Mouse (Mus musculus): ENCODE results near the gene Gm10721. TPM values are rescaled to one million over a fixed set of nuclear protein-coding genes. Genes with fewer than 3 reads are reported as not detected.
"Not testable (repeated sequence)": the region's sequence is repeated elsewhere in the genome, so short reads cannot be mapped to it uniquely, and the experiment has no call there.

Gene Gm10721
- polyA plus RNA-seq, 1 experiment from 2014 or later, result 0.36 TPM

- H3K27me3 ChIP-seq (replicated peaks; ENCODE audit: insufficient read depth, low read length); ATAC-seq; DNase-seq (ENCODE audit: low spot score); H3K9ac ChIP-seq (replicated peaks; ENCODE audit: low read depth); H3K9me3 ChIP-seq (ENCODE audit: low read length); H3K36me3 ChIP-seq (ENCODE audit: insufficient read depth, low read length); H3K4me2 ChIP-seq (replicated peaks; ENCODE audit: low read depth, low read length); H3K4me3 ChIP-seq (ENCODE audit: low read depth, low read length); H3K4me1 ChIP-seq (ENCODE audit: insufficient read depth, low read depth, low read length); H3K27ac ChIP-seq (ENCODE audit: low read length): not testable (repeated sequence)
- WGBS, result 83% methylated on average over 2 of the region's 7 CpGs
These were observed 802 bp upstream of the Gm10721 start for GRCm38 (mm10) chr9:3012054-3012621.

GRCm38 (mm10) chr9:3015354-3015753 lies 2.4 kb downstream of the Gm10721 start, which contains the start of gene Gm10720:
Gene Gm10720 (plus strand): TSS chr9:3015654.
- not testable (repeated sequence) for H3K4me1 ChIP-seq (ENCODE audit: insufficient read depth, low read depth, low read length); H3K9ac ChIP-seq (replicated peaks; ENCODE audit: low read depth); H3K9me3 ChIP-seq (ENCODE audit: low read length); H3K27ac ChIP-seq (ENCODE audit: low read length); ATAC-seq; DNase-seq (ENCODE audit: low spot score); H3K4me3 ChIP-seq (ENCODE audit: low read depth, low read length); H3K36me3 ChIP-seq (ENCODE audit: insufficient read depth, low read length); H3K4me2 ChIP-seq (replicated peaks; ENCODE audit: low read depth, low read length); H3K27me3 ChIP-seq (replicated peaks; ENCODE audit: insufficient read depth, low read length)
- 56% methylated on average over 4 of the region's 9 CpGs for WGBS

- H3K27ac ChIP-seq (ENCODE audit: low read length), result not testable (repeated sequence)
These were observed 3.0 kb downstream of the Gm10721 start for GRCm38 (mm10) chr9:3015896-3016295.

GRCm38 (mm10) chr9:3017108-3017507 lies 4.2 kb downstream of the Gm10721 start, which contains the start of gene Gm10719:
Gene Gm10719 (plus strand): TSS chr9:3017408.
- not testable (repeated sequence) for H3K9me3 ChIP-seq (ENCODE audit: low read length); H3K27me3 ChIP-seq (replicated peaks; ENCODE audit: insufficient read depth, low read length); H3K27ac ChIP-seq (ENCODE audit: low read length); H3K4me2 ChIP-seq (replicated peaks; ENCODE audit: low read depth, low read length); H3K4me3 ChIP-seq (ENCODE audit: low read depth, low read length); H3K4me1 ChIP-seq (ENCODE audit: insufficient read depth, low read depth, low read length); ATAC-seq; DNase-seq (ENCODE audit: low spot score); H3K36me3 ChIP-seq (ENCODE audit: insufficient read depth, low read length); H3K9ac ChIP-seq (replicated peaks; ENCODE audit: low read depth)
- 100% methylated on average over 1 of the region's 9 CpGs for WGBS

More at GRCm38 (mm10) chr9:3015896-3016295, 3.0 kb downstream of the Gm10721 start:
- H3K9ac ChIP-seq (replicated peaks; ENCODE audit: low read depth); H3K4me1 ChIP-seq (ENCODE audit: insufficient read depth, low read depth, low read length); H3K4me3 ChIP-seq (ENCODE audit: low read depth, low read length); H3K4me2 ChIP-seq (replicated peaks; ENCODE audit: low read depth, low read length); H3K27me3 ChIP-seq (replicated peaks; ENCODE audit: insufficient read depth, low read length); H3K9me3 ChIP-seq (ENCODE audit: low read length); ATAC-seq; H3K36me3 ChIP-seq (ENCODE audit: insufficient read depth, low read length); DNase-seq (ENCODE audit: low spot score): not testable (repeated sequence)
- 61% methylated on average over 5 of the region's 6 CpGs for WGBS

DNA sequence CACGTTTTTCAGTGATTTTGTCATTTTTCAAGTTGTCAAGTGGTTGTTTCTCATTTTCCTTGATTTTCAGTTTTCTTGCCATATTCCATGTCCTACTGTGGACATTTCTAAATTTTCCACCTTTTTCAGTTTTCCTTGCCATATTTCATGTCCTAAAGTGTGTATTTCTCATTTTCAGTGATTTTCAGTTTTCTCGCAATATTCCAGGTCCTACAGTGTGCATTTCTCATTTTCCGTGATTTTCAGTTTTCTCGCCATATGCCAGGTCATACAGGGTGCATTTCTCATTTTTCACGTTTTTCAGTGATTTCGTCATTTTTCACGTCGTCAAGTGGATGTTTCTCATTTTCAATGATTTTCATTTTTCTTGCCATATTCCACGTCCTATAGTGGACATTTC lies 6.0 kb downstream of the Gm10721 start:
- H3K27ac ChIP-seq (ENCODE audit: low read length); H3K4me3 ChIP-seq (ENCODE audit: low read depth, low read length); H3K4me1 ChIP-seq (ENCODE audit: insufficient read depth, low read depth, low read length); H3K27me3 ChIP-seq (replicated peaks; ENCODE audit: insufficient read depth, low read length); H3K9me3 ChIP-seq (ENCODE audit: low read length); H3K36me3 ChIP-seq (ENCODE audit: insufficient read depth, low read length); DNase-seq (ENCODE audit: low spot score); H3K9ac ChIP-seq (replicated peaks; ENCODE audit: low read depth); H3K4me2 ChIP-seq (replicated peaks; ENCODE audit: low read depth, low read length); ATAC-seq: not testable (repeated sequence)
- 72% methylated on average over 9 of the region's 9 CpGs for WGBS

GRCm38 (mm10) chr9:3019835-3020727 lies 7.1 kb downstream of the Gm10721 start:
- WGBS, result 77% methylated on average over 11 of the region's 19 CpGs
- H3K27me3 ChIP-seq (replicated peaks; ENCODE audit: insufficient read depth, low read length); H3K4me3 ChIP-seq (ENCODE audit: low read depth, low read length); H3K4me2 ChIP-seq (replicated peaks; ENCODE audit: low read depth, low read length); H3K9me3 ChIP-seq (ENCODE audit: low read length); H3K27ac ChIP-seq (ENCODE audit: low read length); H3K36me3 ChIP-seq (ENCODE audit: insufficient read depth, low read length); DNase-seq (ENCODE audit: low spot score); H3K9ac ChIP-seq (replicated peaks; ENCODE audit: low read depth); H3K4me1 ChIP-seq (ENCODE audit: insufficient read depth, low read depth, low read length): not testable (repeated sequence)
- ATAC-seq, result peak; percentile 50

DNA sequence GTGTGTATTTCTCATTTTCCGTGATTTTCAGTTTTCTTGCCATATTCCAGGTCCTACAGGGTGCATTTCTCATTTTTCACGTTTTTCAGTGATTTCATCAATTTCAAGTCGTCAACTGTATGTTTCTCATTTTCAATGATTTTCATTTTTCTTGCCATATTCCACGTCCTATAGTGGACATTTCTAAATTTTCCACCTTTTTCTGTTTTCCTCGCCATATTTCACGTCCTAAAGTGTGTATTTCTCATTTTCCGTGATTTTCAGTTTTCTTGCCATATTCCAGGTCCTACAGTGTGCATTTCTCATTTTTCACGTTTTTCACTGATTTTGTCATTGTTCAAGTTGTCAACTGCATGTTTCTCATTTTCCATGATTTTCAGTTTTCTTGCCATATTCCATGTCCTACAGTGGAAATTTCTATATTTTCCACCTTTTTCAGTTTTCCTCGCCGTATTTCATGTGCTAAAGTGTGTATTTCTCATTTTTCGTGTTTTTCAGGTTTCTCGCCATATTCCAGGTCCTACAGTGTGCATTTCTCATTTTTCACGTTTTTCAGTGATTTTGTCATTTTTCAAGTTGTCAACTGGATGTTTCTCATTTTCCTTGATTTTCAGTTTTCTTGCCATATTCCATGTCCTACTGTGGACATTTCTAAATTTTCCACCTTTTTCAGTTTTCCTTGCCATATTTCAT lies 9.5 kb downstream of the Gm10721 start:
- DNase-seq (ENCODE audit: low spot score), result peak; percentile 4
- 72% methylated on average over 9 of the region's 13 CpGs for WGBS
- not testable (repeated sequence) for H3K4me2 ChIP-seq (replicated peaks; ENCODE audit: low read depth, low read length); H3K9ac ChIP-seq (replicated peaks; ENCODE audit: low read depth); H3K36me3 ChIP-seq (ENCODE audit: insufficient read depth, low read length); H3K4me1 ChIP-seq (ENCODE audit: insufficient read depth, low read depth, low read length); H3K4me3 ChIP-seq (ENCODE audit: low read depth, low read length); ATAC-seq; H3K9me3 ChIP-seq (ENCODE audit: low read length); H3K27me3 ChIP-seq (replicated peaks; ENCODE audit: insufficient read depth, low read length); H3K27ac ChIP-seq (ENCODE audit: low read length)

GRCm38 (mm10) chr9:3023312-3023984 lies 10.5 kb downstream of the Gm10721 start, which contains the start of gene Gm10718:
Gene Gm10718 (plus strand): TSS chr9:3023547.
- 73% methylated on average over 9 of the region's 13 CpGs for WGBS
- not testable (repeated sequence) for H3K9ac ChIP-seq (replicated peaks; ENCODE audit: low read depth); DNase-seq (ENCODE audit: low spot score); H3K27me3 ChIP-seq (replicated peaks; ENCODE audit: insufficient read depth, low read length); H3K4me1 ChIP-seq (ENCODE audit: insufficient read depth, low read depth, low read length); H3K9me3 ChIP-seq (ENCODE audit: low read length); H3K4me3 ChIP-seq (ENCODE audit: low read depth, low read length); H3K4me2 ChIP-seq (replicated peaks; ENCODE audit: low read depth, low read length); ATAC-seq; H3K36me3 ChIP-seq (ENCODE audit: insufficient read depth, low read length); H3K27ac ChIP-seq (ENCODE audit: low read length)

Measured in lung, postnatal 0 days (tissue).